18 mouse cellular contexts compared by ENCODE assay signal in genomic region chr5:130702361-130702760, GRCm38 (mm10).
"Had no signal": no experiment of that assay in that cellular context is flagged by ENCODE, and none has a peak within 500 bp of the region (broad histone marks: within the 10 kb centered on the region; RNA-seq: fewer than 3 reads in every experiment).

No protein-coding gene starts in this region.

- H3K27ac ChIP-seq: kidney, embryonic 15.5 days; left cerebral cortex, adult 2 months; liver, embryonic 13.5 days; macrophage; stomach, postnatal 0 days had no signal

- H3K4me1 ChIP-seq: kidney, embryonic 15.5 days; megakaryocyte, embryonic 14.5 days had no signal

- H3K9me3 ChIP-seq: kidney, embryonic 15.5 days; liver, embryonic 13.5 days had no signal

- H3K4me3 ChIP-seq: kidney, embryonic 15.5 days; left cerebral cortex, adult 2 months; liver, embryonic 13.5 days had no signal

- H3K27me3 ChIP-seq: kidney, embryonic 15.5 days; liver, embryonic 13.5 days; megakaryocyte, embryonic 14.5 days had no signal

- H3K4me2 ChIP-seq: kidney, embryonic 15.5 days; liver, embryonic 13.5 days; midbrain, embryonic 11.5 days had no signal

- H3K9ac ChIP-seq: kidney, embryonic 15.5 days; liver, embryonic 13.5 days had no signal

- H3K36me3 ChIP-seq: kidney, embryonic 15.5 days; liver, embryonic 13.5 days had no signal

- DNase-seq: kidney, postnatal 10 days; kidney, postnatal 36 days; layer of hippocampus, postnatal 36 days; liver, embryonic 13.5 days; lung, adult 2 months; midbrain, embryonic 14.5 days; right cerebral cortex, adult 18-20 months; right cerebral cortex, postnatal 14 days; right cerebral cortex, postnatal 4 days; thymus, adult 2 months; thymus, postnatal 14 days; thymus, postnatal 4 days had no signal
